Mouse (Mus musculus): ENCODE measurements at regions not wholly inside any gene's neighbourhood (a gene's known extent, or its start where the extent isn't known, plus 50 kb on each side); places are given as distances from the start of the nearest gene placed in this dataset.

DNA sequence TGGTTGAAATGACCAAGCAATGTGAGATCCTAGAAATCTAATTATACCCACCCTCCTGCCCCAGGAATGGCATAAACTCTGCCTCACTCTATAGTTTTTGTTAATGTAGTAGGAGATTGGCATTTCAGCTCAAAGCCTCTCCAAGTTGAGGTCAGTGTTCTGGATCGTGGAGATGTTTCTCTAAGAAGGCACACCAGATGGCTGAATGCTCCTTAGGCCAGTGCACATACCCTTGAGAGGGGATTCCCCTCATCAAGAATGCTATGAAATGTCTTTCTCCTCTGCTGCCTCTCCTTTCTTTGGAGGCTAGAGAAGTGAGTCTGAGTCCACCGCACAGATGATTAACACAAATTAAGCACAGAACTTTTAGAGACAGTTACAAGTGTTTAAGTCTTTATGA lies 214.7 kb upstream of the N6amt1 start:
- Histone ChIP-seq H3K4me3 (ENCODE audit: low read depth, low read length) (no peak overlapping the region), H3K36me3 (replicated peaks) (no peaks in the 10 kb centered on the region), H3K9me3 (replicated peaks) (no peaks in the 10 kb centered on the region), H3K27me3 (ENCODE audit: insufficient read depth, low read length) (no peaks in the 10 kb centered on the region), H3K4me1 (ENCODE audit: insufficient read depth, low read depth, low read length) (no peaks in the 10 kb centered on the region)
- TF ChIP-seq GATA2 (IDR thresholded peaks at IDR 0.05; ENCODE audit: borderline replicate concordance, low read depth, low read length) (no peak), POLR2AphosphoS5 (IDR thresholded peaks at IDR 0.05; ENCODE audit: insufficient replicate concordance, low read depth, low read length) (no peak), GATA1 (IDR thresholded peaks at IDR 0.05; ENCODE audit: borderline replicate concordance, low read length) (no peak), TAL1 (conservative IDR thresholded peaks at IDR 0.05; ENCODE audit: low read depth, low read length) (no peak), CTCF (IDR thresholded peaks at IDR 0.05; ENCODE audit: low read depth, low read length) (no peak)
- ATAC-seq (ENCODE audit: extremely low read depth, insufficient number of reproducible peaks, low FRiP score, poor library complexity, severe bottlenecking) (no peak), DNase-seq (ENCODE audit: low spot score) (no peak)

DNA sequence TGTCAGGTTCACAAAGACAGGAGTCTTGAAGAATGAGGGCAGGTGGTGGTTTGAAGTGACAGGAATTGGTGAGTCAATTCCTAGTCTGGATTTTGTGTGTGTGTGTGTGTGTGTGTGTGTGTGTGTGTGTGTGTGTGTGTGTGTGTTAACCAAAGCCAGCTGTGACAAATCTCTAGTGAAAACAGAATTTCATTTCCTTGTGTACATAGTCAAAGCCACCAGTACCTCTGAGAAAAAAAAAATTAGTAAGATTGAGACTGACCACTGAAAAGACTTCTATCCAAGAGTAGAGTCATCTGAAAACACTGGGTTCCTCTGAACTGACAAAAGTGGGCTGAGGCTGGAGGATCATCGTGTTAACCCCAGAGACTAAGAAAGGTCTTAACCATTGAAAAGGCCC lies 217.5 kb upstream of the N6amt1 start:
- H3K27me3 ChIP-seq (ENCODE audit: insufficient read depth, low read length) = no peaks in the 10 kb centered on the region
- no peaks in the 10 kb centered on the region for H3K4me1 ChIP-seq (ENCODE audit: insufficient read depth, low read depth, low read length)
- ATAC-seq (ENCODE audit: extremely low read depth, insufficient number of reproducible peaks, low FRiP score, poor library complexity, severe bottlenecking) (no peak), DNase-seq (ENCODE audit: low spot score) (no peak)
- H3K9me3 ChIP-seq (replicated peaks) = no peaks in the 10 kb centered on the region
- no peak overlapping the region for H3K4me3 ChIP-seq (ENCODE audit: low read depth, low read length)
- TF ChIP-seq POLR2AphosphoS5 (IDR thresholded peaks at IDR 0.05; ENCODE audit: insufficient replicate concordance, low read depth, low read length) (no peak), GATA1 (IDR thresholded peaks at IDR 0.05; ENCODE audit: borderline replicate concordance, low read length) (no peak), CTCF (IDR thresholded peaks at IDR 0.05; ENCODE audit: low read depth, low read length) (no peak), TAL1 (conservative IDR thresholded peaks at IDR 0.05; ENCODE audit: low read depth, low read length) (no peak), GATA2 (IDR thresholded peaks at IDR 0.05; ENCODE audit: borderline replicate concordance, low read depth, low read length) (no peak)
- H3K36me3 ChIP-seq (replicated peaks) = no peaks in the 10 kb centered on the region

DNA sequence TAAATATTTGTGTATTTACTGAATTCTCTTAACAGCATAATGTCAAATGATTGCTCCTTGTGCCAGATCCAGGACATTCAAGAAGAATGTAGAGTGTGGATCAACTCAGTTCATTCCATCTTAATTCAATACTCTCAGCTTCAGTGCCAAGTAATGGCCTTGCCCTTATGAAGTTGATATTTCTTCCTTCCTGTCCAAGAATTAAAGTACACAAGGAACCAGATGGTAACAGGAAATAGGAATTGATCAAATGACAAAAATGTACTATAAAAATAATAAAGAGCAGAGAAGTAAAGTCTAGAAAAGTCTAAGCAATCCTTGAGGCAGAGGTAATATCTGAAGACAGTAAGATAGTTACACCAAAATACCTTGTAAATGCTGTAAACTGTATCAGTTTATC lies 219.5 kb upstream of the N6amt1 start:
- no peak for TF ChIP-seq CTCF (IDR thresholded peaks at IDR 0.05; ENCODE audit: low read depth, low read length)
- no peak for TF ChIP-seq GATA1 (IDR thresholded peaks at IDR 0.05; ENCODE audit: borderline replicate concordance, low read length)
- TF ChIP-seq TAL1 (conservative IDR thresholded peaks at IDR 0.05; ENCODE audit: low read depth, low read length) = no peak
- TF ChIP-seq POLR2AphosphoS5 (IDR thresholded peaks at IDR 0.05; ENCODE audit: insufficient replicate concordance, low read depth, low read length) = no peak
- no peak for TF ChIP-seq GATA2 (IDR thresholded peaks at IDR 0.05; ENCODE audit: borderline replicate concordance, low read depth, low read length)
- H3K4me1 ChIP-seq (ENCODE audit: insufficient read depth, low read depth, low read length) = no peaks in the 10 kb centered on the region

DNA sequence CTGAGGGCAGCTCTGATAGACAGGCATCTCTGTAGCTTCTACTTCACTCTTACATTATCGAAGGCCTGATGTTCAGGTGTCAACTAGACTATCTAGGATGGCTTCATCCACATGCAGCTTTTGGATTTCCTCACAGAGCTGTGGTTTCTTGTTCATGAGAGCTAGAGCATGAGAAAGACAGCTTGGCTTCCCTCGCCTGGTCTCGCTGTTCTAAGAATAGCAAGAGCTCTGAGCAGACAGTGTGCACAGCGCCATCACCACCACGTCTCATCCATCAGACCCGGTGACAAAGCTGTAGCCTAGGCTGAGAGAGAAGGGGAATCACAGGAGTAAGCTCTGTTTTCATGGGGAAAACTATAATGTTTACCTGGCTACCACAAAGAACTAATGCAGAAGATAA lies 220.1 kb upstream of the N6amt1 start:
- Histone ChIP-seq H3K4me3 (ENCODE audit: low read depth, low read length) (no peak overlapping the region), H3K9me3 (replicated peaks) (no peaks in the 10 kb centered on the region; the same call in 1 of the 2 replicates), H3K27me3 (ENCODE audit: insufficient read depth, low read length) (no peaks in the 10 kb centered on the region), H3K36me3 (replicated peaks) (no peaks in the 10 kb centered on the region), H3K4me1 (ENCODE audit: insufficient read depth, low read depth, low read length) (no peaks in the 10 kb centered on the region)
- ATAC-seq (ENCODE audit: extremely low read depth, insufficient number of reproducible peaks, low FRiP score, poor library complexity, severe bottlenecking) (no peak), DNase-seq (ENCODE audit: low spot score) (no peak)
- no peak for TF ChIP-seq POLR2AphosphoS5 (IDR thresholded peaks at IDR 0.05; ENCODE audit: insufficient replicate concordance, low read depth, low read length)
- no peak for TF ChIP-seq GATA2 (IDR thresholded peaks at IDR 0.05; ENCODE audit: borderline replicate concordance, low read depth, low read length)
- TF ChIP-seq CTCF (IDR thresholded peaks at IDR 0.05; ENCODE audit: low read depth, low read length) = no peak

More for the DNA sequence above, 219.5 kb upstream of the N6amt1 start:
- H3K27me3 ChIP-seq (ENCODE audit: insufficient read depth, low read length) = no peaks in the 10 kb centered on the region
- ATAC-seq (ENCODE audit: extremely low read depth, insufficient number of reproducible peaks, low FRiP score, poor library complexity, severe bottlenecking) (no peak), DNase-seq (ENCODE audit: low spot score) (no peak)
- H3K4me3 ChIP-seq (ENCODE audit: low read depth, low read length) = no peak overlapping the region
- H3K36me3 ChIP-seq (replicated peaks) = no peaks in the 10 kb centered on the region
- H3K9me3 ChIP-seq (replicated peaks) = no peaks in the 10 kb centered on the region; the same call in 1 of the 2 replicates

DNA sequence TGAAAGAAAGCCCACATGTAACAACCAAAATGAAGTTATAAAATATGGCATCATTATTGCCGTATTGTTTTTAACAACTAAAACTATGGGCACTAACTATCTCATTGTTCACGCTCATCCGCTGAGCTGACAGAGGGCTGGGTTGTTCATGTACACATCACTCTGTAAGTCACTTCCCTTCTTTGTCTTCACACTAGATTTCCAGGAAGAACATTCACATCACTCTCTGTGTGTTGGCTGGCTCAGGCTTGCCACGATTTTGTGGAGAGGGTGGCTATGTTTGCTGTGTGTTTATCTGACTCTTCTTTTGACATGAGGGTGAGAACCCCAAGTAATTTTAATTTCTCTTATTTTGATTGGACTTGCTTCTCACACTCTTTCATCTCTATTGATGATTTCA lies 221.9 kb upstream of the N6amt1 start:
- H3K27me3 ChIP-seq (ENCODE audit: insufficient read depth, low read length) = no peaks in the 10 kb centered on the region
- no peaks in the 10 kb centered on the region; the same call in 1 of the 2 replicates for H3K9me3 ChIP-seq (replicated peaks)
- ATAC-seq (ENCODE audit: extremely low read depth, insufficient number of reproducible peaks, low FRiP score, poor library complexity, severe bottlenecking) = no peak
- H3K36me3 ChIP-seq (replicated peaks) = no peaks in the 10 kb centered on the region
- no peak for DNase-seq (ENCODE audit: low spot score)
- H3K4me1 ChIP-seq (ENCODE audit: insufficient read depth, low read depth, low read length) = no peaks in the 10 kb centered on the region
- TF ChIP-seq TAL1 (conservative IDR thresholded peaks at IDR 0.05; ENCODE audit: low read depth, low read length) = no peak
- TF ChIP-seq GATA1 (IDR thresholded peaks at IDR 0.05; ENCODE audit: borderline replicate concordance, low read length) = no peak
- no peak for TF ChIP-seq POLR2AphosphoS5 (IDR thresholded peaks at IDR 0.05; ENCODE audit: insufficient replicate concordance, low read depth, low read length)
- no peak for TF ChIP-seq CTCF (IDR thresholded peaks at IDR 0.05; ENCODE audit: low read depth, low read length)
- no peak for TF ChIP-seq GATA2 (IDR thresholded peaks at IDR 0.05; ENCODE audit: borderline replicate concordance, low read depth, low read length)
- H3K4me3 ChIP-seq (ENCODE audit: low read depth, low read length) = no peak overlapping the region

DNA sequence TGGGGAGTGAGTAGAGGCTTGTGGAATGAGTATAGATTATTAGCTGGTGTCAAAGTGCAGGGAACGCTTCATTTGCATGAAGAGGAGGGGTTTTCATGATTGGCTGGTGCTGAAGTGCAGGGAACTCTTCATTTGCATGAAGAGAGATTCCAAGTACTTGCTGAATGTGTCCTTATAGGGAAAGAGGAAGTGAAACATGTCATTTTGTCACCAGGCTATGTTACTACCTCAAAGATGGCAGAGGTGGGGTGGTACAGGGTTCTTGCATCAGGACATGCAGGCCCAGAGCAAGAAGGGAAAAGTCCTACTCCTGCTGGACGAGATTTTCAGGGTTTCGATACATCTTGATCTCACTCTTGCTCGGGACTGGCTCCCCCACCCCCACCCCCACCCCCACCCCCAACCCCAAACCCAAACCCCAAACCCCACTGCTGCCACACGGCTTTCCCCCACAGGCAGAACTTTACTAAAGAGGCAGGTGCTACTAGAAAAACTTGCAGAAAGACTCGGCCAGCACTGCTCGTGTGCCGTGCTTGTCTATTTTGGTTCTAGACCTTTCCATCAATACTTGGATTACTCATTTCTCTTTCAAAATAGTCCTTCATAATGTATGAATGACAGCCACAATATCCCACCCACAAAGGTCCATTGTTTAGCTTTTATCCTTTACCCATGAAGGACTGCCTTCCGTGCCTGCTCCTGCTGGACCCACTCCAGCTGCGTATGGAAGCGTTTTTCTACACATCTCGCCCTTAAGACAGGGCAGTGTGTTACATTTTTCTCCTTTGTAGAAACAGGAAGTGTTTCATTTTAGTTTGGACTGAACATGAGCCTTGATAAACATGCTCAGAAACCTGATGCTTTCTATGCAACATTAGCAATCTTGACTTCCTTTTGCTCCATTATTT lies 223.0 kb upstream of the N6amt1 start:
- DNase-seq (ENCODE audit: low spot score) (no peak), ATAC-seq (ENCODE audit: extremely low read depth, insufficient number of reproducible peaks, low FRiP score, poor library complexity, severe bottlenecking) (no peak)
- Histone ChIP-seq H3K36me3 (replicated peaks) (no peaks in the 10 kb centered on the region), H3K4me3 (ENCODE audit: low read depth, low read length) (no peak overlapping the region), H3K9me3 (replicated peaks) (no peaks in the 10 kb centered on the region; the same call in 1 of the 2 replicates), H3K4me1 (ENCODE audit: insufficient read depth, low read depth, low read length) (no peaks in the 10 kb centered on the region), H3K27me3 (ENCODE audit: insufficient read depth, low read length) (no peaks in the 10 kb centered on the region)
- no peak for TF ChIP-seq POLR2AphosphoS5 (IDR thresholded peaks at IDR 0.05; ENCODE audit: insufficient replicate concordance, low read depth, low read length)
- TF ChIP-seq GATA1 (IDR thresholded peaks at IDR 0.05; ENCODE audit: borderline replicate concordance, low read length) = no peak
- no peak for TF ChIP-seq GATA2 (IDR thresholded peaks at IDR 0.05; ENCODE audit: borderline replicate concordance, low read depth, low read length)
- TF ChIP-seq CTCF (IDR thresholded peaks at IDR 0.05; ENCODE audit: low read depth, low read length) = no peak
- no peak for TF ChIP-seq TAL1 (conservative IDR thresholded peaks at IDR 0.05; ENCODE audit: low read depth, low read length)

All from G1E (cell line).